Comparison of ENCODE assay signal across 10 mouse cellular contexts in genomic region chr16:33687724-33688123, GRCm38 (mm10). TPM values are rescaled to one million over a fixed set of nuclear protein-coding genes. Genes with fewer than 3 reads are reported as not detected.
A peak's percentile ranks its signal among the peaks of the same experiment; 100 is the strongest.
DNase-seq lines count a peak whose midpoint lies in the region; ATAC-seq lines count a peak whose summit lies in the region.
"Had no signal": no experiment of that assay in that cellular context is flagged by ENCODE, and none has a peak within 500 bp of the region (broad histone marks: within the 10 kb centered on the region; RNA-seq: fewer than 3 reads in every experiment).

No protein-coding gene starts in this region.

- H3K27ac ChIP-seq in kidney, embryonic 14.5 days (ENCODE audit: low read depth, low read length): no peak overlapping the region
- H3K27ac ChIP-seq in neural tube, embryonic 14.5 days (ENCODE audit: low read depth, low read length): no peak overlapping the region

- 75% methylated on average over 3 of the region's 3 CpGs for WGBS in kidney, embryonic 14.5 days
- 59% methylated on average over 3 of the region's 3 CpGs for WGBS in neural tube, embryonic 14.5 days

- no peak for ATAC-seq in kidney, embryonic 14.5 days (ENCODE audit: low FRiP score, low TSS enrichment)
- peak; percentile 77 for ATAC-seq in activated CD4-positive, CD25-positive, alpha-beta regulatory T cell, adult 4 months
- ATAC-seq in inflammation-experienced regulatory T-cells, adult 6 months: peak; percentile 71
- no peak for ATAC-seq in neural tube, embryonic 14.5 days (ENCODE audit: low read depth)

- H3K36me3 ChIP-seq in kidney, embryonic 14.5 days (ENCODE audit: control insufficient read depth, insufficient read depth, low read length): no peaks in the 10 kb centered on the region
- no peaks in the 10 kb centered on the region for H3K36me3 ChIP-seq in neural tube, embryonic 14.5 days (ENCODE audit: control insufficient read depth, insufficient read depth, low read length)
- H3K36me3 ChIP-seq: G1E had no signal

- DNase-seq in kidney, adult 8-10 months: no peak
- no peak for DNase-seq in layer of hippocampus, adult 9-11 months
- DNase-seq in gastrocnemius, adult 18-20 months (ENCODE audit: low spot score): no peak
- DNase-seq in urinary bladder, postnatal 14 days (ENCODE audit: low spot score): no peak
- DNase-seq: cerebellum, postnatal 36 days had no signal

- no peaks in the 10 kb centered on the region for H3K27me3 ChIP-seq in kidney, embryonic 14.5 days (ENCODE audit: control insufficient read depth, insufficient read depth, low read length)
- H3K27me3 ChIP-seq in neural tube, embryonic 14.5 days (ENCODE audit: control insufficient read depth, insufficient read depth, low read length): no peaks in the 10 kb centered on the region

- H3K4me2 ChIP-seq in kidney, embryonic 14.5 days (replicated peaks; ENCODE audit: low read depth, low read length): 0 out of 2 replicates have a peak overlapping the region, but pooled peaks have one; percentile 93
- H3K4me2 ChIP-seq in neural tube, embryonic 14.5 days (ENCODE audit: low read depth, low read length): peak overlapping the region; percentile 97; the same call in 1 of the 2 replicates

- peaks cover 29% of the 10 kb centered on the region for H3K4me1 ChIP-seq in kidney, embryonic 14.5 days (ENCODE audit: control insufficient read depth, insufficient read depth, low read length)
- H3K4me1 ChIP-seq in neural tube, embryonic 14.5 days (ENCODE audit: control insufficient read depth, insufficient read depth, low read length): peaks cover 4% of the 10 kb centered on the region

- H3K9ac ChIP-seq in kidney, embryonic 14.5 days (ENCODE audit: low read depth, low read length): no peak overlapping the region; the same call in 1 of the 2 replicates
- no peak overlapping the region for H3K9ac ChIP-seq in neural tube, embryonic 14.5 days (replicated peaks; ENCODE audit: low read depth, low read length)

- no peak overlapping the region for H3K4me3 ChIP-seq in kidney, embryonic 14.5 days (ENCODE audit: low read length)
- H3K4me3 ChIP-seq in neural tube, embryonic 14.5 days (ENCODE audit: low read depth, low read length): no peak overlapping the region

- H3K9me3 ChIP-seq in kidney, embryonic 14.5 days (ENCODE audit: control insufficient read depth, low read length): no peaks in the 10 kb centered on the region
- no peaks in the 10 kb centered on the region for H3K9me3 ChIP-seq in neural tube, embryonic 14.5 days (ENCODE audit: control insufficient read depth, low read length)
- H3K9me3 ChIP-seq: G1E had no signal

RNA-seq across cellular contexts. Expression of gene Heg1, which starts 3.6 kb away (rescaled TPM):
- polyA plus RNA-seq in kidney, embryonic 14.5 days (2014; fragmentation: Nextera tagmentation; extraction: Ambion mirVana): 14.2 and 21.5 TPM in 2 replicates
- 10 to 100 TPM; 27.0 to 32.0 TPM for polyA plus RNA-seq in activated CD4-positive, CD25-positive, alpha-beta regulatory T cell, adult 4 months (2017; shearing (Covaris generic))
- polyA plus RNA-seq in inflammation-experienced regulatory T-cells, adult 6 months (2017; shearing (Covaris generic)): 10 to 100 TPM; 28.3 to 33.9 (median 29.1) TPM
- 4.6 and 9.7 TPM in 2 replicates for polyA plus RNA-seq in neural tube, embryonic 14.5 days (2014; fragmentation: Nextera tagmentation; extraction: Ambion mirVana)
- 10 to 100 TPM; 20.8 to 34.1 TPM for total RNA-seq in gastrocnemius, adult 18-20 months (2021)

Comparison
In these comparisons a context has a peak if more than half of its experiments do, and no peak if none do; other contexts are left out.
1. ATAC-seq: peak in activated CD4-positive, CD25-positive, alpha-beta regulatory T cell, adult 4 months (single experiment) and inflammation-experienced regulatory T-cells, adult 6 months (single experiment); none in kidney, embryonic 14.5 days (single experiment) and neural tube, embryonic 14.5 days (single experiment).